Mouse (Mus musculus): Measurements from ENCODE around the gene Ctdsp2.

DNA sequence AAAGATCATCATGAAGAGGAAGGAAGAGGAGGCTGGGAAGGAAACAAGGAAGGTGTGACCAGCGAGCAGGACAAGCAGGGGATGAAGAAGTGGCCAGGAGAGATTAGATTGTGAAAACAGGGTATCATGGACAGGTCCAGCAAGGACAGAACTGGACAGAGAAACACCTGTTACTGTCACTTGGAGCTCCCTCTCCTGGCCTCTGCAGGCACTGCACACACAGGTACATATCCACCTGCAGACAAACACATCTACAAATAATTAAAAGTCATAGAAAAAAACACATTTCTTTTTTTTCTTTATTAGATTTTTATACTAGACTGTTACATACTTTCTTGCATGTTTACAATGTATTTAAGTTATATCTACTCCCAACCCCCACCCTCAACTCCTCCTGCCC lies 26.1 kb upstream of the Ctdsp2 start:
- TF ChIP-seq CTCF (IDR thresholded peaks at IDR 0.05; ENCODE audit: extremely low read depth, insufficient read depth, insufficient read length, insufficient replicate concordance), result no peak
- no peak for TF ChIP-seq POLR2A (IDR thresholded peaks at IDR 0.05; ENCODE audit: low read depth, low read length)

All from spleen, adult 2 months (tissue).